Mouse (Mus musculus): ENCODE measurements around the gene Slc37a1. TPM values are rescaled to one million over a fixed set of nuclear protein-coding genes. Genes with fewer than 3 reads are reported as not detected.

Slc37a1 gene
- total and polyA plus RNA-seq, 3 experiments, result 14.2 to 15.0 TPM; not detected in 1

- no peak for TF ChIP-seq ZKSCAN1 (IDR thresholded peaks at IDR 0.05; ENCODE audit: low read depth, low read length)
- TF ChIP-seq EP300 (IDR thresholded peaks at IDR 0.05; ENCODE audit: low read depth in 1 of 2, low read length in 2 of 2), result no peak
- 0 out of 2 replicates have a peak, but pooled peaks have one; percentile 40 for TF ChIP-seq GATA1 (IDR thresholded peaks at IDR 0.05; ENCODE audit: low read depth, low read length)
- TF ChIP-seq MXI1 (IDR thresholded peaks at IDR 0.05; ENCODE audit: low read depth, low read length), result peak; percentile 83
- no peak for TF ChIP-seq NRF1 (IDR thresholded peaks at IDR 0.05; ENCODE audit: insufficient read depth, low read depth, low read length, poor library complexity, severe bottlenecking)
- TF ChIP-seq RCOR1 (IDR thresholded peaks at IDR 0.05; ENCODE audit: low read depth, low read length), result no peak
- TF ChIP-seq MYC (IDR thresholded peaks at IDR 0.05; ENCODE audit: low read depth, low read length), result peak; percentile 58; the same call in 1 of the 2 replicates
- no peak for TF ChIP-seq SMC3 (IDR thresholded peaks at IDR 0.05; ENCODE audit: low read depth, low read length)
- no peak for TF ChIP-seq JUND (IDR thresholded peaks at IDR 0.05; ENCODE audit: low read depth, low read length)
- no peak for TF ChIP-seq GABPA (IDR thresholded peaks at IDR 0.05; ENCODE audit: low read depth, low read length)
- no peak for TF ChIP-seq POLR2AphosphoS5 (IDR thresholded peaks at IDR 0.05; ENCODE audit: borderline replicate concordance, low read depth, low read length)
- no peak for TF ChIP-seq MAFK (IDR thresholded peaks at IDR 0.05; ENCODE audit: borderline replicate concordance, low read depth, low read length)
- 0 out of 2 replicates have a peak, but pooled peaks have one; percentile 18 for TF ChIP-seq TCF12 (IDR thresholded peaks at IDR 0.05; ENCODE audit: low read depth, low read length)
- no peak for TF ChIP-seq KAT2A (conservative IDR thresholded peaks at IDR 0.05; ENCODE audit: low read depth, low read length)
- TF ChIP-seq MAZ (IDR thresholded peaks at IDR 0.05; ENCODE audit: low read depth, low read length), result no peak
- peak; percentile 75; the same call in 1 of the 2 replicates for TF ChIP-seq HCFC1 (IDR thresholded peaks at IDR 0.05; ENCODE audit: low read depth, low read length)
- TF ChIP-seq TAL1 (IDR thresholded peaks at IDR 0.05; ENCODE audit: low read length), result no peak
- TF ChIP-seq CTCF (IDR thresholded peaks at IDR 0.05 in 2 of 3, conservative IDR thresholded peaks at IDR 0.05 in 1 of 3; ENCODE audit: control insufficient read depth in 1 of 3, insufficient read depth in 1 of 3, low read depth in 2 of 3, low read length in 3 of 3, poor library complexity in 1 of 3, severe bottlenecking in 1 of 3), result no peak
Observed at GRCm38 (mm10) chr17:31287216-31287615, 624 bp downstream of the Slc37a1 start (continued).

- Histone ChIP-seq H3K36me3 (ENCODE audit: control insufficient read depth in 1 of 2, insufficient read depth in 2 of 2, low read length in 2 of 2) (peaks cover 0 to 7% of the 10 kb centered on the region in 2 experiments; a peak in 2 of 4 replicates), H3K27me3 (ENCODE audit: control insufficient read depth in 1 of 2, insufficient read depth in 2 of 2, low read length in 2 of 2) (no peaks in the 10 kb centered on the region), H3K9ac (ENCODE audit: control insufficient read depth, low read depth, low read length, poor library complexity, severe bottlenecking) (peak overlapping the region; percentile 29), H3K9me3 (replicated peaks; ENCODE audit: insufficient read depth, low read length) (no peaks in the 10 kb centered on the region), H3K4me1 (ENCODE audit: control insufficient read depth in 1 of 2, insufficient read depth in 2 of 2, low read length in 2 of 2) (peaks cover 4 to 22% of the 10 kb centered on the region in 2 experiments; a peak in 3 of 4 replicates), H3K4me3 (ENCODE audit: control insufficient read depth in 1 of 2, insufficient read depth in 1 of 2, low read depth in 2 of 2, low read length in 2 of 2) (peak overlapping the region; percentile 28 to 72), H3K79me2 (ENCODE audit: control insufficient read depth, insufficient read depth, low read length, poor library complexity) (no peaks in the 10 kb centered on the region; the same call in 1 of the 2 replicates), H3K27ac (ENCODE audit: control insufficient read depth, low read depth, low read length) (0 out of 2 replicates have a peak overlapping the region, but pooled peaks have one; percentile 9)
- TF ChIP-seq UBTF (IDR thresholded peaks at IDR 0.05; ENCODE audit: borderline replicate concordance, insufficient read depth, low read depth, low read length), result peak; percentile 94
- TF ChIP-seq TBP (IDR thresholded peaks at IDR 0.05; ENCODE audit: low read depth, low read length), result peak; percentile 66; the same call in 1 of the 2 replicates
- no peak for TF ChIP-seq MYC (IDR thresholded peaks at IDR 0.05; ENCODE audit: low read depth, low read length)
- DNase-seq (ENCODE audit: low read depth, low spot score), result peak; percentile 67
Observed at GRCm38 (mm10) chr17:31288999-31289726, 2.6 kb downstream of the Slc37a1 start.

Data from MEL (cell line).